Mouse (Mus musculus) midbrain, embryonic 14.5 days (tissue): ENCODE results near the gene Bicc1. TPM values are rescaled to one million over a fixed set of nuclear protein-coding genes. Genes with fewer than 3 reads are reported as not detected.

Experiments used
- ATAC-seq: fragments of 200-750 bp; cut with Nextera tagmentation; 2 replicates; pipeline ENCODE4 v1.8.0; 2017; ENCODE audit warnings: moderate number of reproducible peaks, moderate library complexity; ENCODE audit not compliant: low FRiP score, low TSS enrichment
- DNase-seq: peaks from one replicate; pipeline ENCODE4 v3.0.0-alpha.2; 2015
- H3K27ac ChIP-seq: fragments of 300-500 bp; sonication (generic); replicated peaks from 2 replicates; pipeline ENCODE4 v1.5.1; 2014; ENCODE audit warnings: mild to moderate bottlenecking, low read depth, low read length, moderate library complexity
- H3K27me3 ChIP-seq: fragments of 300-500 bp; sonication (generic); 2 replicates; pipeline ENCODE4 v1.6.1; 2014; ENCODE audit warnings: low read length, control low read depth, mixed read lengths; ENCODE audit not compliant: control insufficient read depth, insufficient read depth
- H3K36me3 ChIP-seq: fragments of 300-500 bp; sonication (generic); 2 replicates; pipeline ENCODE4 v1.6.1; 2014; ENCODE audit warnings: low read length, control low read depth; ENCODE audit not compliant: control insufficient read depth, insufficient read depth
- H3K4me1 ChIP-seq: fragments of 300-500 bp; sonication (generic); 2 replicates; pipeline ENCODE4 v1.6.1; 2014; ENCODE audit warnings: mild to moderate bottlenecking, antibody characterized with exemption, low read length, control low read depth; ENCODE audit not compliant: control insufficient read depth, insufficient read depth
- H3K4me2 ChIP-seq: fragments of 300-500 bp; sonication (generic); 2 replicates; pipeline ENCODE4 v1.6.1; 2014; ENCODE audit warnings: mild to moderate bottlenecking, low read length, moderate library complexity
- H3K4me3 ChIP-seq: fragments of 300-500 bp; sonication (generic); replicated peaks from 2 replicates; pipeline ENCODE4 v1.5.1; 2014; ENCODE audit warnings: low read depth, low read length
- H3K9ac ChIP-seq: fragments of 300-500 bp; sonication (generic); replicated peaks from 2 replicates; pipeline ENCODE4 v1.6.1; 2014; ENCODE audit warnings: mild to moderate bottlenecking, low read length, moderate library complexity
- H3K9me3 ChIP-seq: fragments of 300-500 bp; sonication (generic); 2 replicates; pipeline ENCODE4 v1.6.1; 2016; ENCODE audit warnings: low read length, control low read depth, mixed read lengths; ENCODE audit not compliant: control insufficient read depth
- WGBS: fragments of 180-500 bp; shearing (Covaris S2); extraction: QIAGEN DNeasy Blood & Tissue Kit; methylation state at CpG from one replicate; pipeline ENCODE4 v1.1.7; 2014; 5-methylcytosine and 5-hydroxymethylcytosine counted together
- polyA plus RNA-seq: library from polyadenylated mRNA; unstranded; fragments of >200 nt; fragmentation: Nextera tagmentation; extraction: Ambion mirVana; gene quantifications from 2 replicates; pipeline ENCODE4 v1.2.1, GENCODE M21; 2014

The Bicc1 gene
- polyA plus RNA-seq, 1 experiment from 2014 or later, result 6.2 TPM

DNA sequence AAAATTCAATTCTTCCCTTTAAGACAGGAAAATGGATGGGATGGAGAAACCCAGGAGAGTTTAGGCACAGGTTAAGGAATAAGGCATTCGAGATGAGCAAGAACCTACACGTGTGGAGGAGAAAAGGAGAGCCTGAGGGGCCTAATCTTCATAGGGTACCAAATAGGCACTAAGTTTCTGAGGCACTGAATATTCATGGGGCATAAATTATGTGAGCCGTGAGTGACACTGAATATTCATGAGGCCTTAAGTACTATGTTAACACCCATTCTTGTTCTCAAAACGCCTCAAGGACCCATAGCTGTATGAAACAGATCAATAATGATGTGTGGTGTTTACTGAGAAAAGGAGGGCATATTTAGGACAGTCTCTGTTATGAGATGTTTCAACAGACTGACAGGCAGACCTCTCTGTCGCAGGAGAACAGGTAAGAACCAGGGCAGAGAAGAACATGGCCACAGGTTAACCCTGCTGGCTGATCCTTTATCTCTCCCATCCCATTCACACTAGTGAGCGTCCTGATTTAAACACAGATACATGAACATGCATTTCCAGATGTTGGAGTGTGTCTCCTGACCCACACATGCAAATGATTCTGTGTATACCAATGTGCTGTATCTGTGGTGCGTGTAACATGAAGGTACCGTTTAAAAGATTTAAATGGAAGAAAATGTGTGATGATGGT lies 58.5 kb downstream of the Bicc1 start:
- peak; percentile 80 for ATAC-seq
- no peak overlapping the region for H3K4me3 ChIP-seq
- H3K36me3 ChIP-seq, result no peaks in the 10 kb centered on the region
- H3K4me1 ChIP-seq, result peaks cover 3% of the 10 kb centered on the region; the same call in 1 of the 2 replicates
- H3K4me2 ChIP-seq, result no peak overlapping the region
- DNase-seq, result peak; percentile 65
- WGBS, result 48% methylated on average over 8 of the region's 8 CpGs
- H3K27ac ChIP-seq, result peak overlapping the region; percentile 41; the same call in 1 of the 2 replicates
- H3K9ac ChIP-seq, result no peak overlapping the region
- H3K27me3 ChIP-seq, result no peaks in the 10 kb centered on the region
- no peaks in the 10 kb centered on the region for H3K9me3 ChIP-seq

- Histone ChIP-seq H3K36me3 (no peaks in the 10 kb centered on the region), H3K4me2 (no peak overlapping the region), H3K27ac (no peak overlapping the region), H3K27me3 (no peaks in the 10 kb centered on the region), H3K9ac (no peak overlapping the region), H3K4me1 (no peaks in the 10 kb centered on the region), H3K4me3 (no peak overlapping the region), H3K9me3 (no peaks in the 10 kb centered on the region)
- DNase-seq (no peak), ATAC-seq (no peak)
- 94% methylated on average over 8 of the region's 8 CpGs for WGBS
Measured at GRCm38 (mm10) chr10:71094707-71095254, 64.7 kb downstream of the Bicc1 start.

DNA sequence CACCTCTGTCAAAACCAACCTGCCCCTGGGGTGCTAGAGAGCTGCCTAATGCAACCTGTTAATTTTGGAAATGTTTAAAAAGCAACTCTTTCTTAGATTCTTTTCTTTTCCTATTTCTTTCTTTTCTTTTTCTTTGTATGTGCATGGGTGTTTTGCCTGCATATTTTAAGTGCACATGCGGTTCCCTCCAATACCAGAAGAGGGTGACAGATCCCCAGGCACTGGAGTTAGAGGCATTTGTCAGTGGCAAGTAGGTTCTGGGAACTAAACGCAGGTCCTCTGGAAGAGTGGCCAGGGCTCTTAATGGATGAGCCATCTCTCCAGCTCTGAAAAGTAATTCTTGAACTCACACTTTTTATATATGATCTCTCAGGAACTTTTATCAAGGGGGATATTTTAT lies 66.2 kb downstream of the Bicc1 start:
- H3K36me3 ChIP-seq, result no peaks in the 10 kb centered on the region
- H3K27ac ChIP-seq, result no peak overlapping the region
- no peak overlapping the region for H3K9ac ChIP-seq
- ATAC-seq, result no peak
- H3K4me2 ChIP-seq, result no peak overlapping the region
- DNase-seq, result no peak
- H3K27me3 ChIP-seq, result no peaks in the 10 kb centered on the region
- no peaks in the 10 kb centered on the region for H3K4me1 ChIP-seq
- WGBS, result 91% methylated on average over 2 of the region's 2 CpGs
- no peaks in the 10 kb centered on the region for H3K9me3 ChIP-seq
- H3K4me3 ChIP-seq, result no peak overlapping the region

GRCm38 (mm10) chr10:71087359-71087716 lies 72.2 kb downstream of the Bicc1 start:
- Histone ChIP-seq H3K27ac (no peak overlapping the region), H3K9me3 (no peaks in the 10 kb centered on the region), H3K4me2 (no peak overlapping the region), H3K4me3 (no peak overlapping the region), H3K36me3 (no peaks in the 10 kb centered on the region), H3K9ac (no peak overlapping the region), H3K27me3 (no peaks in the 10 kb centered on the region), H3K4me1 (no peaks in the 10 kb centered on the region)
- no peak for ATAC-seq
- DNase-seq, result no peak
- 88% methylated on average over 4 of the region's 4 CpGs for WGBS

DNA sequence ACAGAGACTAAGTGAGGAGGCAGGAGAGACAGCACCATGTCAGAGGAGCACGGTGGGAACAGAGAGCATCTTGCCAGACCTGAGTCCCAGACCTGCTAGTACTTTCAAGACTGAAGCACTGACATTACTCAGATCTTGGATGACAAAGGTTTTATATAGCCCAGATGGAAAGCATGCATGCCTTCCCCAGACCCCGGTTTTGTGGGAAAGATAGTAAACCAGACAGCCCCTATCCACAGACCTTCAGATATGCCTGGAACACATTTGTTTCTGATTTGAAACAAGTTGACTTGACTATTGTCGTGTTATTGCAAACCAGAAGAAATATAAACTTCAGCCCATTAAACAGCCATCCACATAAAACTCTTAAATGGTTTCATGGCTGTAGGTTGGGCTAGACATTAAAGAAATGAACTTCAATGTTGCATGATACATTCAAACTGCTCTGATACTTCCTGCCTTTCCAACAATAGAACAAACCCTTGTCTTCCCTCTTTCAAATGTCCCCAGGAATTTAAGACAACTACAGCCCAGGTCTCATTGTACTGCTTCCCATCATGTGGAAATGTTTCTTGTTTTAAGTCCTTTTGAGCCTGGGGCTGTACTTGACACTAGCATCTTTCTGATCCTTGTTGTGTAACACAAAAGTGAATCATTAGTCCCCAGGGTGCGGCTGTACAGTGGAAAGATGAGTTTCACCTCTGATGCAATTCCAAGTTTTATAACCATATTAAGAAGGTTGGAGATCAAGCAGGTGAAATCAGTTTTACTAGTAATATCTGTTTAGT lies 72.7 kb downstream of the Bicc1 start:
- no peaks in the 10 kb centered on the region for H3K27me3 ChIP-seq
- no peaks in the 10 kb centered on the region for H3K9me3 ChIP-seq
- no peak overlapping the region for H3K4me2 ChIP-seq
- H3K4me1 ChIP-seq, result no peaks in the 10 kb centered on the region
- no peak for ATAC-seq
- no peak for DNase-seq
- no peak overlapping the region for H3K4me3 ChIP-seq
- H3K36me3 ChIP-seq, result no peaks in the 10 kb centered on the region
- H3K9ac ChIP-seq, result no peak overlapping the region
- no peak overlapping the region for H3K27ac ChIP-seq
- 94% methylated on average over 4 of the region's 4 CpGs for WGBS

DNA sequence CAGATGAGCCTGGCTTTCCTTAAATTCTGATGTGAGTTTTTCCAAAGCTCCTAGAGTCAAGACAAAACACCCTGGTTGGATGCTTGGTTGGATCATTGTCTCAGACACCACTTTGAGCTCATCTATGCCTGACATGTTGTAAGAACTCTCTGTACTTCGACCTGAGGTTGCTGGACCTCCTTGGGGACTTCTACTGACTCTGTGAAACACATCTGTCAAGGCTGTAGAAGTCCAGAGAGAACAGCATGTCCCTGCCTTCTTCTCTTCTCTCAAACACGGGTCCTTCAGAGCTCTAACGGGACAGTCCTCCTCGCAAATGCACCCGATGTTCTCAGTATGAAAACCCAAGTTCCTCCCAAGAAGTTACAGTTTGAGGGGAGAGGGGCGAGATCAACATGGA lies 76.5 kb downstream of the Bicc1 start:
- no peak overlapping the region for H3K4me3 ChIP-seq
- H3K4me2 ChIP-seq, result no peak overlapping the region
- no peak overlapping the region for H3K9ac ChIP-seq
- H3K9me3 ChIP-seq, result no peaks in the 10 kb centered on the region
- DNase-seq (no peak), ATAC-seq (no peak)
- WGBS, result 92% methylated on average over 6 of the region's 6 CpGs
- H3K27me3 ChIP-seq, result no peaks in the 10 kb centered on the region
- no peaks in the 10 kb centered on the region for H3K36me3 ChIP-seq
- H3K27ac ChIP-seq, result no peak overlapping the region
- H3K4me1 ChIP-seq, result no peaks in the 10 kb centered on the region

DNA sequence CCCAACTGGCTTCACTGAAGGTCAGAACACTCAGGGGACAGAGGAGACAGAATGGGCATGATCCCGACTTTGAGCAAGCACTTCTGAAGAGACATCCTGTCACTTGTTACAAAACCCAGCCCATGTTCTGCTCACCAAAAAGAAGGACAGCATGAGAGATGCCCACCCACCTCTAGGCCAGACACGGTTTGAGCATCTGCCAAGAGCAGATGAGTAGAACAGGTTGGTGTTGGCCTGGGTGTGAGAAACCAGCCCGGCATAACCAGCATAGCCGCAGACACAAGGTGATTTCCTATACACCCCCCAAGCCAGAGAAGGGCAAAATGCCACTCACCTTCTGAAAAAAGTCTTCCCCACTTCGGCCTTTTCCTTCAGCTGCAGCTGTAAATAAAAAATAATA lies 80.6 kb downstream of the Bicc1 start:
- Histone ChIP-seq H3K27me3 (no peaks in the 10 kb centered on the region), H3K4me2 (no peak overlapping the region), H3K36me3 (no peaks in the 10 kb centered on the region), H3K9ac (no peak overlapping the region), H3K4me3 (no peak overlapping the region), H3K9me3 (no peaks in the 10 kb centered on the region), H3K4me1 (no peaks in the 10 kb centered on the region), H3K27ac (no peak overlapping the region)
- ATAC-seq (no peak), DNase-seq (no peak)
- WGBS, result 92% methylated on average over 5 of the region's 5 CpGs

DNA sequence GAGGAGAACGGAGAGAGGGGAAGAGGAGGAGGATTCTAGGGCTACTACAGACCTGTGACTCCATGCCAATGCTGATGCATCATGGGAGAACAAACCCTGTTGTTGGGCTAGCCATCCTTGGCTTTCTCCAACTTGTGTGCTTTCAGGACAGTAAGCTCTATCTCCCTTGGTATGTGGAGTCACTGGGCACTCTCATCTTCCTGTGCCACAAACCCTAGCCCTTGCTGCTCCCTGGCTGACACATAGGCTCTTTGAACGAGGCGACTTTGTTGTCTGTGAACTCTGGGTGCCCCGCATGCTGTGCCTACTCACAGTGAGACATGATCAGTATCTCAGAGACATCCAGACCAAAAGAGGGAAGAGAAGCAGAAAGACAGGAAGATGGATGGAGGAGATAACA lies 94.5 kb downstream of the Bicc1 start:
- H3K27ac ChIP-seq, result no peak overlapping the region
- H3K9ac ChIP-seq, result no peak overlapping the region
- no peak overlapping the region for H3K4me2 ChIP-seq
- 85% methylated on average over 4 of the region's 4 CpGs for WGBS
- no peaks in the 10 kb centered on the region for H3K4me1 ChIP-seq
- no peaks in the 10 kb centered on the region for H3K9me3 ChIP-seq
- ATAC-seq, result no peak
- H3K4me3 ChIP-seq, result no peak overlapping the region
- no peaks in the 10 kb centered on the region for H3K36me3 ChIP-seq
- DNase-seq, result no peak
- H3K27me3 ChIP-seq, result no peaks in the 10 kb centered on the region

DNA sequence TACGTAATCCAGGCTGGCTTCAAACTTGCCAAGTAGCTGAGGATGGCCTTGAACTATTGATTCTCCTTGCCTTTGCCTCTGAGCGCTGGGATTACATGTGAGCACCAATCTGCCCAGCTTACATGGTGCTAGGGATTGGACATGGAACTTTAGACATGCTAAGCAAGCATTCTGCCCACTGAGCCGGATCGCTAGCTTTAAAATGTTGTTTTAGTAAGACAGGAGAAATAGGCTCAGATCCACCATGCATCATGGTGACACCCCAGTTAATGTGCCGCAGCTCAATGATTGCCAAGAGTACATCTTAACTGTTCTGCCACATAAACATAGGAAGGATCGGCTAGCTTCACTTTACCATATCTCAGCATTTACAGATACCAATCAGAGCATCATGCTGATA lies 94.9 kb downstream of the Bicc1 start:
- H3K36me3 ChIP-seq, result no peaks in the 10 kb centered on the region
- DNase-seq (no peak), ATAC-seq (no peak)
- no peaks in the 10 kb centered on the region for H3K9me3 ChIP-seq
- H3K4me1 ChIP-seq, result no peaks in the 10 kb centered on the region
- no peak overlapping the region for H3K9ac ChIP-seq
- no peaks in the 10 kb centered on the region for H3K27me3 ChIP-seq
- H3K27ac ChIP-seq, result no peak overlapping the region
- H3K4me3 ChIP-seq, result no peak overlapping the region
- no peak overlapping the region for H3K4me2 ChIP-seq
- 94% methylated on average over 6 of the region's 6 CpGs for WGBS
